Comparison of ENCODE assay signal across 8 mouse cellular contexts in genomic region chr12:31949193-31949741, GRCm38 (mm10). TPM values are rescaled to one million over a fixed set of nuclear protein-coding genes. Genes with fewer than 3 reads are reported as not detected.
DNase-seq lines count a peak whose midpoint lies in the region; ATAC-seq and TF ChIP-seq lines count a peak whose summit lies in the region.

No protein-coding gene starts in this region.

- intact Hi-C loops in heart, postnatal 36 days (cut with DNase I): loop anchor here (5.0 to 10.0 kb wide), 2 partner anchors 436 to 447 kb away; no protein-coding TSS in a partner anchor

- no peaks in the 10 kb centered on the region for H3K27me3 ChIP-seq in G1E (ENCODE audit: insufficient read depth, low read length)
- no peaks in the 10 kb centered on the region for H3K27me3 ChIP-seq in forebrain, embryonic 16.5 days (replicated peaks; ENCODE audit: control insufficient read depth, insufficient read depth, low read length)
- no peaks in the 10 kb centered on the region for H3K27me3 ChIP-seq in lung, embryonic 14.5 days (ENCODE audit: insufficient read depth, low read length)
- no peaks in the 10 kb centered on the region for H3K27me3 ChIP-seq in thymus, adult 2 months (ENCODE audit: control insufficient read depth, insufficient read depth, low read length)

- TF ChIP-seq POLR2A in olfactory bulb, adult 2 months (IDR thresholded peaks at IDR 0.05; ENCODE audit: insufficient read depth, low read depth, low read length): peak; percentile 49; the same call in 1 of the 2 replicates
- TF ChIP-seq POLR2A in thymus, adult 2 months (IDR thresholded peaks at IDR 0.05; ENCODE audit: control insufficient read depth, extremely low read depth, insufficient read depth, low read length, poor library complexity): no peak; the same call in 1 of the 2 replicates

- H3K36me3 ChIP-seq in G1E (replicated peaks): peaks cover 13% of the 10 kb centered on the region
- H3K36me3 ChIP-seq in forebrain, embryonic 16.5 days (ENCODE audit: control insufficient read depth, insufficient read depth): no peaks in the 10 kb centered on the region
- no peaks in the 10 kb centered on the region for H3K36me3 ChIP-seq in lung, embryonic 14.5 days (ENCODE audit: insufficient read depth)
- H3K36me3 ChIP-seq in thymus, adult 2 months (ENCODE audit: control insufficient read depth, insufficient read depth, low read length): no peaks in the 10 kb centered on the region

- peak overlapping the region; percentile 86 for H3K4me3 ChIP-seq in G1E (ENCODE audit: low read depth, low read length)
- H3K4me3 ChIP-seq in forebrain, embryonic 16.5 days (replicated peaks; ENCODE audit: low read length): peak overlapping the region; percentile 89
- peak overlapping the region; percentile 76 for H3K4me3 ChIP-seq in layer of hippocampus, adult 2 months
- peak overlapping the region; percentile 76 for H3K4me3 ChIP-seq in lung, embryonic 14.5 days (ENCODE audit: low read depth, low read length)
- H3K4me3 ChIP-seq in olfactory bulb, adult 2 months (ENCODE audit: insufficient read depth, low read depth, low read length): peak overlapping the region; percentile 61
- H3K4me3 ChIP-seq in thymus, adult 2 months (ENCODE audit: control insufficient read depth, insufficient read depth, low read length): peak overlapping the region; percentile 56

- peak overlapping the region; percentile 90 for H3K9ac ChIP-seq in forebrain, embryonic 16.5 days (replicated peaks; ENCODE audit: low read depth, low read length)
- H3K9ac ChIP-seq in lung, embryonic 14.5 days: peak overlapping the region; percentile 90

- ATAC-seq in G1E (ENCODE audit: extremely low read depth, insufficient number of reproducible peaks, low FRiP score, poor library complexity, severe bottlenecking): peak; percentile 16
- ATAC-seq in forebrain, embryonic 16.5 days: peak; percentile 73
- peak; percentile 74 for ATAC-seq in lung, embryonic 14.5 days (ENCODE audit: insufficient read depth)

- TF ChIP-seq CTCF in G1E (IDR thresholded peaks at IDR 0.05; ENCODE audit: low read depth, low read length): no peak
- peak; percentile 60 for TF ChIP-seq CTCF in layer of hippocampus, adult 2 months (conservative IDR thresholded peaks at IDR 0.05)
- TF ChIP-seq CTCF in lung, embryonic 14.5 days (IDR thresholded peaks at IDR 0.05; ENCODE audit: low read depth): peak; percentile 24
- peak; percentile 22; the same call in 1 of the 2 replicates for TF ChIP-seq CTCF in olfactory bulb, adult 2 months (IDR thresholded peaks at IDR 0.05; ENCODE audit: insufficient read depth, low read depth, low read length)
- 0 out of 2 replicates have a peak, but pooled peaks have one; percentile 41 for TF ChIP-seq CTCF in thymus, adult 2 months (IDR thresholded peaks at IDR 0.05; ENCODE audit: borderline replicate concordance, control insufficient read depth, extremely low read depth, insufficient read depth, low read length, poor library complexity)

- DNase-seq in G1E (ENCODE audit: low spot score): peak; percentile 87
- DNase-seq in cerebellum, adult 18-20 months: peak; percentile 87 to 89
- DNase-seq in heart, postnatal 36 days: peak; percentile 90
- DNase-seq in layer of hippocampus, adult 2 months (ENCODE audit: low spot score in 2 of 2): peak; percentile 90 to 91
- DNase-seq in lung, embryonic 14.5 days: peak; percentile 94
- DNase-seq in thymus, adult 2 months: peak; percentile 74

- H3K4me1 ChIP-seq in G1E (ENCODE audit: insufficient read depth, low read depth, low read length): peaks cover 32% of the 10 kb centered on the region
- H3K4me1 ChIP-seq in forebrain, embryonic 16.5 days (replicated peaks; ENCODE audit: control insufficient read depth, insufficient read depth, low read length): peaks cover 5% of the 10 kb centered on the region; the same call in 1 of the 2 replicates
- peaks cover 3% of the 10 kb centered on the region; the same call in 1 of the 2 replicates for H3K4me1 ChIP-seq in lung, embryonic 14.5 days (ENCODE audit: insufficient read depth)
- H3K4me1 ChIP-seq in olfactory bulb, adult 2 months (ENCODE audit: control insufficient read depth, insufficient read depth, low read length): 0 out of 2 replicates have a peak, but pooled peaks cover 2% of the 10 kb centered on the region
- no peaks in the 10 kb centered on the region; the same call in 1 of the 2 replicates for H3K4me1 ChIP-seq in thymus, adult 2 months (replicated peaks; ENCODE audit: control insufficient read depth, insufficient read depth, low read length)

- peak overlapping the region; percentile 99 for H3K27ac ChIP-seq in forebrain, embryonic 16.5 days (ENCODE audit: low read length)
- peak overlapping the region; percentile 95 for H3K27ac ChIP-seq in layer of hippocampus, adult 2 months
- peak overlapping the region; percentile 99 for H3K27ac ChIP-seq in lung, embryonic 14.5 days (ENCODE audit: low read depth)
- H3K27ac ChIP-seq in olfactory bulb, adult 2 months (ENCODE audit: insufficient read depth, low read depth, low read length): peak overlapping the region; percentile 30; the same call in 1 of the 2 replicates
- H3K27ac ChIP-seq in thymus, adult 2 months (ENCODE audit: control insufficient read depth, insufficient read depth, low read length): peak overlapping the region; percentile 45; the same call in 1 of the 2 replicates

- H3K4me2 ChIP-seq in forebrain, embryonic 16.5 days (ENCODE audit: low read length): peak overlapping the region; percentile 67
- peak overlapping the region; percentile 68 for H3K4me2 ChIP-seq in lung, embryonic 14.5 days

- no peaks in the 10 kb centered on the region for H3K9me3 ChIP-seq in G1E (replicated peaks)
- no peaks in the 10 kb centered on the region for H3K9me3 ChIP-seq in forebrain, embryonic 16.5 days (ENCODE audit: control insufficient read depth, low read length)
- H3K9me3 ChIP-seq in lung, embryonic 14.5 days (ENCODE audit: low read depth, low read length): no peaks in the 10 kb centered on the region

- 0% methylated on average over 57 of the region's 58 CpGs for whole genome bisulfite sequencing in forebrain, embryonic 16.5 days
- WGBS in lung, embryonic 14.5 days: under 1% methylated on average over 58 of the region's 58 CpGs
- under 1% methylated on average over 57 of the region's 58 CpGs for WGBS in olfactory bulb, adult 2 months
- WGBS in thymus, adult 2 months: under 1% methylated on average over 58 of the region's 58 CpGs

RNA-seq across cellular contexts. Expression of gene Hbp1, which starts 1.1 kb away (rescaled TPM):
- total RNA-seq in G1E (2014; fragmentation: Nextera tagmentation) (152 and 153 TPM in 2 replicates), G1E (2017) (120 and 121 TPM in 2 replicates)
- polyA plus RNA-seq in G1E (2012): 2.1 and 2.5 TPM in 2 replicates
- 83.3 and 96.3 TPM in 2 replicates for polyA plus RNA-seq in forebrain, embryonic 16.5 days (2015; fragmentation: Nextera tagmentation; extraction: Ambion mirVana)
- 10 to 100 TPM; 82.7 to 98.0 TPM for total RNA-seq in heart, postnatal 36 days (2021)
- total RNA-seq in layer of hippocampus, adult 2 months (2021): 10 to 100 TPM; 26.4 to 28.8 TPM
- 121 and 129 TPM in 2 replicates for polyA plus RNA-seq in lung, embryonic 14.5 days (2014; fragmentation: Nextera tagmentation; extraction: Ambion mirVana)
- not detected in 2 replicates for polyA plus RNA-seq in olfactory bulb, adult 2 months (2012; ENCODE audit: insufficient read depth, insufficient read length, low replicate concordance, missing spikeins)
- polyA plus RNA-seq in thymus, adult 2 months (2012; rRNA removed): 74.9 and 94.9 TPM in 2 replicates

Comparison
In these comparisons a context has a peak if more than half of its experiments do, and no peak if none do; other contexts are left out.
1. Peak in every context shown above with its lines: DNase-seq, ATAC-seq, H3K4me3 ChIP-seq and H3K27ac ChIP-seq.
2. ATAC-seq: peak in every context shown above with its lines; median percentile 74 in lung, embryonic 14.5 days; 73 in forebrain, embryonic 16.5 days; 16 in G1E.
3. H3K27ac ChIP-seq: peak in every context shown above with its lines; median percentile 99 in forebrain, embryonic 16.5 days; 99 in lung, embryonic 14.5 days; 95 in layer of hippocampus, adult 2 months; 45 in thymus, adult 2 months; 30 in olfactory bulb, adult 2 months.
4. RNA of gene Hbp1, which starts 1.1 kb away (polyA plus RNA-seq): 121 to 129 TPM in lung, embryonic 14.5 days, 74.9 to 94.9 TPM in thymus, adult 2 months and 83.3 to 96.3 TPM in forebrain, embryonic 16.5 days; 2.1 to 2.5 TPM in G1E and not detected in olfactory bulb, adult 2 months; every median in the first group is over 10 times any median in the second.